Mouse (Mus musculus): ENCODE data around the gene Ntng1. TPM values are rescaled to one million over a fixed set of nuclear protein-coding genes. Genes with fewer than 3 reads are reported as not detected.

Gene Ntng1
- polyA plus RNA-seq, 1 experiment from 2014 or later = 12.2 TPM

GRCm38 (mm10) chr3:110085336-110085735, 58.5 kb downstream of the Ntng1 start:
- no peak for DNase-seq (ENCODE audit: low spot score)
- 61% methylated on average over 2 of the region's 2 CpGs for WGBS
- Histone ChIP-seq H3K27ac (ENCODE audit: low read depth, low read length) (no peak overlapping the region), H3K27me3 (replicated peaks; ENCODE audit: control insufficient read depth, insufficient read depth, low read length) (no peaks in the 10 kb centered on the region), H3K9me3 (replicated peaks; ENCODE audit: control insufficient read depth, low read length) (no peaks in the 10 kb centered on the region), H3K4me1 (ENCODE audit: control insufficient read depth, insufficient read depth, low read length) (no peaks in the 10 kb centered on the region), H3K36me3 (ENCODE audit: control insufficient read depth, insufficient read depth, low read length) (no peaks in the 10 kb centered on the region), H3K9ac (ENCODE audit: low read length) (no peak overlapping the region), H3K4me2 (ENCODE audit: low read length) (no peak overlapping the region), H3K4me3 (ENCODE audit: low read depth, low read length) (no peak overlapping the region)
- ATAC-seq = no peak

- WGBS = 88% methylated on average over 6 of the region's 6 CpGs
- H3K27me3 ChIP-seq (replicated peaks; ENCODE audit: control insufficient read depth, insufficient read depth, low read length) = no peaks in the 10 kb centered on the region
- no peak overlapping the region for H3K9ac ChIP-seq (ENCODE audit: low read length)
- ATAC-seq (no peak), DNase-seq (ENCODE audit: low spot score) (no peak)
- H3K4me2 ChIP-seq (ENCODE audit: low read length) = no peak overlapping the region
- H3K27ac ChIP-seq (ENCODE audit: low read depth, low read length) = no peak overlapping the region
- H3K9me3 ChIP-seq (replicated peaks; ENCODE audit: control insufficient read depth, low read length) = no peaks in the 10 kb centered on the region
- no peaks in the 10 kb centered on the region for H3K4me1 ChIP-seq (ENCODE audit: control insufficient read depth, insufficient read depth, low read length)
- H3K36me3 ChIP-seq (ENCODE audit: control insufficient read depth, insufficient read depth, low read length) = no peaks in the 10 kb centered on the region
- no peak overlapping the region for H3K4me3 ChIP-seq (ENCODE audit: low read depth, low read length)
These were observed 79.0 kb downstream of the Ntng1 start for GRCm38 (mm10) chr3:110064709-110065256.

GRCm38 (mm10) chr3:110055915-110056314, 87.9 kb downstream of the Ntng1 start:
- ATAC-seq (no peak), DNase-seq (ENCODE audit: low spot score) (peak; percentile 4)
- H3K4me1 ChIP-seq (ENCODE audit: control insufficient read depth, insufficient read depth, low read length) = no peaks in the 10 kb centered on the region
- 90% methylated on average over 6 of the region's 6 CpGs for WGBS
- no peak overlapping the region for H3K9ac ChIP-seq (ENCODE audit: low read length)
- H3K27ac ChIP-seq (ENCODE audit: low read depth, low read length) = no peak overlapping the region
- H3K4me2 ChIP-seq (ENCODE audit: low read length) = no peak overlapping the region
- no peaks in the 10 kb centered on the region for H3K9me3 ChIP-seq (replicated peaks; ENCODE audit: control insufficient read depth, low read length)
- H3K36me3 ChIP-seq (ENCODE audit: control insufficient read depth, insufficient read depth, low read length) = no peaks in the 10 kb centered on the region
- no peaks in the 10 kb centered on the region for H3K27me3 ChIP-seq (replicated peaks; ENCODE audit: control insufficient read depth, insufficient read depth, low read length)
- H3K4me3 ChIP-seq (ENCODE audit: low read depth, low read length) = no peak overlapping the region

DNA sequence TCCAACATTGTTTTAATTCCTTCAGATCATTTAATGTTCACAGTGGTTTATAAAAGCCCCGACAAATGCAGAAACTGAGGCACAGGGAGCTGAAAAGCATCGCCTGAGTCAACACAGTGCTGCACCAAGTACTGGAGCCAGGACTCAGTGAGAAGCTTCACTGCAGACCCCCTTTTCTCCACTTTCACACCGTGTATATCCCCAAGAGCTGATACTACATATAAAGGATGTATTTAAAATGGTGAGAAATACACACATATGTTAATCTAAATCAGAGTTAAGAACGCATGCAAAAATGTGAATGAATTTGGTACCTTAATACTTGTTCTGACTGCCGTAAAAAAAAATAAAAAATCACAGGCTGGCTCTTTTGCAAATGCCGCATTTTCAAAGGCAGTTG, 88.4 kb downstream of the Ntng1 start:
- 87% methylated on average over 6 of the region's 6 CpGs for WGBS
- H3K27me3 ChIP-seq (replicated peaks; ENCODE audit: control insufficient read depth, insufficient read depth, low read length) = no peaks in the 10 kb centered on the region
- no peak overlapping the region for H3K4me3 ChIP-seq (ENCODE audit: low read depth, low read length)
- no peaks in the 10 kb centered on the region for H3K9me3 ChIP-seq (replicated peaks; ENCODE audit: control insufficient read depth, low read length)
- H3K36me3 ChIP-seq (ENCODE audit: control insufficient read depth, insufficient read depth, low read length) = no peaks in the 10 kb centered on the region
- H3K4me2 ChIP-seq (ENCODE audit: low read length) = no peak overlapping the region
- no peaks in the 10 kb centered on the region for H3K4me1 ChIP-seq (ENCODE audit: control insufficient read depth, insufficient read depth, low read length)
- DNase-seq (ENCODE audit: low spot score) = peak; percentile 3
- no peak overlapping the region for H3K27ac ChIP-seq (ENCODE audit: low read depth, low read length)
- no peak for ATAC-seq
- H3K9ac ChIP-seq (ENCODE audit: low read length) = no peak overlapping the region

GRCm38 (mm10) chr3:110054125-110054524, 89.7 kb downstream of the Ntng1 start:
- Histone ChIP-seq H3K36me3 (ENCODE audit: control insufficient read depth, insufficient read depth, low read length) (no peaks in the 10 kb centered on the region), H3K4me3 (ENCODE audit: low read depth, low read length) (no peak overlapping the region)

GRCm38 (mm10) chr3:110048152-110048551, 95.7 kb downstream of the Ntng1 start:
- no peaks in the 10 kb centered on the region for H3K36me3 ChIP-seq (ENCODE audit: control insufficient read depth, insufficient read depth, low read length)
- H3K4me3 ChIP-seq (ENCODE audit: low read depth, low read length) = no peak overlapping the region
- WGBS = 68% methylated on average over 6 of the region's 6 CpGs
- DNase-seq (ENCODE audit: low spot score) = peak; percentile 14
- no peak overlapping the region for H3K27ac ChIP-seq (ENCODE audit: low read depth, low read length)
- H3K9ac ChIP-seq (ENCODE audit: low read length) = no peak overlapping the region
- no peaks in the 10 kb centered on the region for H3K9me3 ChIP-seq (replicated peaks; ENCODE audit: control insufficient read depth, low read length)
- ATAC-seq = no peak
- H3K4me2 ChIP-seq (ENCODE audit: low read length) = no peak overlapping the region
- H3K27me3 ChIP-seq (replicated peaks; ENCODE audit: control insufficient read depth, insufficient read depth, low read length) = no peaks in the 10 kb centered on the region
- no peaks in the 10 kb centered on the region for H3K4me1 ChIP-seq (ENCODE audit: control insufficient read depth, insufficient read depth, low read length)

More at GRCm38 (mm10) chr3:110054125-110054524, 89.7 kb downstream of the Ntng1 start:
- Histone ChIP-seq H3K4me1 (ENCODE audit: control insufficient read depth, insufficient read depth, low read length) (no peaks in the 10 kb centered on the region), H3K27me3 (replicated peaks; ENCODE audit: control insufficient read depth, insufficient read depth, low read length) (no peaks in the 10 kb centered on the region), H3K27ac (ENCODE audit: low read depth, low read length) (no peak overlapping the region), H3K9ac (ENCODE audit: low read length) (no peak overlapping the region), H3K9me3 (replicated peaks; ENCODE audit: control insufficient read depth, low read length) (no peaks in the 10 kb centered on the region), H3K4me2 (ENCODE audit: low read length) (no peak overlapping the region)
- ATAC-seq (no peak), DNase-seq (ENCODE audit: low spot score) (no peak)
- WGBS = 92% methylated on average over 2 of the region's 2 CpGs

- Histone ChIP-seq H3K4me1 (ENCODE audit: control insufficient read depth, insufficient read depth, low read length) (no peaks in the 10 kb centered on the region), H3K9me3 (replicated peaks; ENCODE audit: control insufficient read depth, low read length) (no peaks in the 10 kb centered on the region), H3K36me3 (ENCODE audit: control insufficient read depth, insufficient read depth, low read length) (no peaks in the 10 kb centered on the region), H3K4me3 (ENCODE audit: low read depth, low read length) (no peak overlapping the region), H3K27ac (ENCODE audit: low read depth, low read length) (no peak overlapping the region), H3K4me2 (ENCODE audit: low read length) (no peak overlapping the region), H3K27me3 (replicated peaks; ENCODE audit: control insufficient read depth, insufficient read depth, low read length) (no peaks in the 10 kb centered on the region), H3K9ac (ENCODE audit: low read length) (no peak overlapping the region)
- DNase-seq (ENCODE audit: low spot score) (no peak), ATAC-seq (no peak)
- 96% methylated on average over 2 of the region's 2 CpGs for WGBS
These were observed 97.1 kb downstream of the Ntng1 start for GRCm38 (mm10) chr3:110046750-110047149.

DNA sequence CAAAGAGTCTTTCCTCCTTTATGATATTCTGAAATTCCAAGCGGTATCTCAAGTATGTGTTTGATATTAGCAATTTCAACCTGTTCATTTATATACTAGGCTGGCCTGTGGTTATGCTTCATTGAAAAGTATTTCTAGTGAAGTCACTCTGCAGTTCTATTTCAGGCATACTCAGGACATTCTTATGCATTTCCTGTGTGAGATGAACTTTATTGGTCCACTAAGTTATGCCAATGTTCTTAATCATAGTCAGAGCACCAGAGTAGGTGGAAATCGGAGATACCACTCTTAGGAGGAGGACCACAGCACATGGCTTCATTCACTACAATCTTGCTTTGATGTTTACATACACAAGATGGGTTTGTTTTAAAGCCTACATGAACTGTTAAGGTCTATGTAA, 99.6 kb downstream of the Ntng1 start:
- Histone ChIP-seq H3K27me3 (replicated peaks; ENCODE audit: control insufficient read depth, insufficient read depth, low read length) (no peaks in the 10 kb centered on the region), H3K4me2 (ENCODE audit: low read length) (no peak overlapping the region), H3K4me3 (ENCODE audit: low read depth, low read length) (no peak overlapping the region), H3K9ac (ENCODE audit: low read length) (no peak overlapping the region), H3K9me3 (replicated peaks; ENCODE audit: control insufficient read depth, low read length) (no peaks in the 10 kb centered on the region), H3K4me1 (ENCODE audit: control insufficient read depth, insufficient read depth, low read length) (no peaks in the 10 kb centered on the region), H3K36me3 (ENCODE audit: control insufficient read depth, insufficient read depth, low read length) (no peaks in the 10 kb centered on the region), H3K27ac (ENCODE audit: low read depth, low read length) (no peak overlapping the region)
- ATAC-seq (no peak), DNase-seq (ENCODE audit: low spot score) (no peak)
- WGBS = 96% methylated on average over 2 of the region's 2 CpGs

- WGBS = 95% methylated on average over 1 of the region's 1 CpGs
- H3K36me3 ChIP-seq (ENCODE audit: control insufficient read depth, insufficient read depth, low read length) = no peaks in the 10 kb centered on the region
- DNase-seq (ENCODE audit: low spot score) (no peak), ATAC-seq (no peak)
- no peak overlapping the region for H3K27ac ChIP-seq (ENCODE audit: low read depth, low read length)
- H3K9me3 ChIP-seq (replicated peaks; ENCODE audit: control insufficient read depth, low read length) = no peaks in the 10 kb centered on the region
- no peak overlapping the region for H3K9ac ChIP-seq (ENCODE audit: low read length)
- H3K4me2 ChIP-seq (ENCODE audit: low read length) = no peak overlapping the region
- no peak overlapping the region for H3K4me3 ChIP-seq (ENCODE audit: low read depth, low read length)
- H3K4me1 ChIP-seq (ENCODE audit: control insufficient read depth, insufficient read depth, low read length) = no peaks in the 10 kb centered on the region
- H3K27me3 ChIP-seq (replicated peaks; ENCODE audit: control insufficient read depth, insufficient read depth, low read length) = no peaks in the 10 kb centered on the region
These were observed 100.1 kb downstream of the Ntng1 start for GRCm38 (mm10) chr3:110043641-110044187.
